Mouse (Mus musculus) kidney, postnatal 0 days (tissue): ENCODE data around the gene Zfp866. TPM values are rescaled to one million over a fixed set of nuclear protein-coding genes. Genes with fewer than 3 reads are reported as not detected.

Source experiments
- ATAC-seq: fragments of 200-750 bp; cut with Nextera tagmentation; replicated peaks from 2 replicates; pipeline ENCODE4 v1.8.0; 2017; ENCODE audit warnings: low read depth, moderate number of reproducible peaks, moderate TSS enrichment, moderate library complexity; ENCODE audit not compliant: low FRiP score
- DNase-seq: peaks from one replicate; pipeline ENCODE4 v3.0.0-alpha.2; 2016; ENCODE audit warnings: low spot score
- H3K27ac ChIP-seq: fragments of 300-500 bp; sonication (generic); 2 replicates; pipeline ENCODE4 v1.5.1; 2014; ENCODE audit warnings: mild to moderate bottlenecking
- H3K27me3 ChIP-seq: fragments of 300-500 bp; sonication (generic); 2 replicates; pipeline ENCODE4 v1.6.1; 2014; ENCODE audit warnings: low read length, mixed read lengths; ENCODE audit not compliant: insufficient read depth
- H3K36me3 ChIP-seq: fragments of 300-500 bp; sonication (generic); 2 replicates; pipeline ENCODE4 v1.6.1; 2014; ENCODE audit warnings: low read length, mixed read lengths; ENCODE audit not compliant: insufficient read depth
- H3K4me1 ChIP-seq: fragments of 300-500 bp; sonication (generic); replicated peaks from 2 replicates; pipeline ENCODE4 v1.6.1; 2014; ENCODE audit warnings: antibody characterized with exemption, low read length, mixed read lengths; ENCODE audit not compliant: insufficient read depth
- H3K4me2 ChIP-seq: fragments of 300-500 bp; sonication (generic); 2 replicates; pipeline ENCODE4 v1.6.1; 2014; ENCODE audit warnings: mild to moderate bottlenecking, low read length, moderate library complexity, mixed read lengths
- H3K4me3 ChIP-seq: fragments of 300-500 bp; sonication (generic); replicated peaks from 2 replicates; pipeline ENCODE4 v1.5.1; 2014; ENCODE audit warnings: low read depth, low read length
- H3K9ac ChIP-seq: fragments of 300-500 bp; sonication (generic); 2 replicates; pipeline ENCODE4 v1.6.1; 2014; ENCODE audit warnings: low read depth, low read length
- H3K9me3 ChIP-seq: fragments of 300-500 bp; sonication (generic); replicated peaks from 2 replicates; pipeline ENCODE4 v1.6.1; 2016; ENCODE audit warnings: low read length, inconsistent platforms, mixed read lengths
- CTCF ChIP-seq: IDR thresholded peaks from 2 replicates; pipeline ENCODE4 v1.5.1; 2016; ENCODE audit warnings: antibody characterized with exemption, low read depth, mild to moderate bottlenecking, moderate library complexity
- WGBS: fragments of 180-500 bp; shearing (Covaris S2); extraction: QIAGEN DNeasy Blood & Tissue Kit; methylation state at CpG from one replicate; pipeline ENCODE4 v1.1.7; 2014; 5-methylcytosine and 5-hydroxymethylcytosine counted together
- polyA plus RNA-seq: library from polyadenylated mRNA; unstranded; fragments of >200 nt; fragmentation: Nextera tagmentation; extraction: Ambion mirVana; gene quantifications from 2 replicates; pipeline ENCODE4 v1.2.1, GENCODE M21; 2015

The Zfp866 gene
- 14.7 and 17.4 TPM in 2 replicates for polyA plus RNA-seq

GRCm38 (mm10) chr8:69790773-69791367 is at the start of gene Zfp866, which contains the start of gene Atp13a1:
Zfp866 (minus strand) TSS chr8:69791178.
Atp13a1 (plus strand) TSS chr8:69791163.
- ATAC-seq (peak; percentile 95), DNase-seq (peak; percentile 95)
- H3K4me3 ChIP-seq, result peak within 1 kb of the TSS; percentile 100
- H3K9me3 ChIP-seq, result no peaks in the 10 kb centered on the region
- peaks cover 9% of the 10 kb centered on the region; the same call in 1 of the 2 replicates for H3K4me1 ChIP-seq
- peak within 1 kb of the TSS; percentile 70 for H3K4me2 ChIP-seq
- H3K27ac ChIP-seq, result peak within 1 kb of the TSS; percentile 88
- H3K36me3 ChIP-seq, result 0 out of 2 replicates have a peak, but pooled peaks cover 17% of the 10 kb centered on the region
- under 1% methylated on average over 38 of the region's 38 CpGs for WGBS
- H3K9ac ChIP-seq, result peak within 1 kb of the TSS; percentile 97
- TF ChIP-seq CTCF, result peak; percentile 8; the same call in 1 of the 2 replicates
- H3K27me3 ChIP-seq, result no peaks in the 10 kb centered on the region

DNA sequence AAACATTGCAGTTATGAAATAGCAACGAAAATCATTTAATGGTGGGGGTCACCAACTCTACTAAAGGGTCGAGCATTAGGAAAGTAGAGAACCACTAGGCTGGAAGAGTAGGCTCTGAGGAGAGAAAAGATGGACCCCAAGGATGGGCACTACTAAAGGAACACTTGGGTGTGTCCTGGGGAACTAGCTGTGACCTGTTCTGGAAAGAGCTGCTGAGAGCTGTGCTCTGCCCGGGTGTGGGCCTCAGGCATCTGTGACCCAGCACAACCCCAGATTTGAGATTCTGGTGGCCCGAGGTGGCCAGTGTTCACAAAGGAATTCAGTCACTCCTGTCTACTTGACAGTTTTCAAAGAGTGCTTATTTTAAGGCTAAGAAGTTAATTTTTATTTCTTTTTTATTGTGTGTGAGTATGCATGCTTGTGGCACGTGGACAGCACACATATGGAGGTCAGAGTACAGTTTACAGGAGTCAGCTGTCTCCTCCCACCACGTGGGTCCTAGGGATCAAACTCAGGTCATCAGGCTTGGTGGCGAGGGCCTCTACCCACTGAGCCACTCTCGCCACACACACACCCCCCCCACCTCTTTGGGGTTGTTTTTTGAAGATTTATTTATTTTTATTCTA is 46.2 kb upstream of the Zfp866 start:
- peak; percentile 34; the same call in 1 of the 2 replicates for ATAC-seq
- DNase-seq, result no peak
- no peaks in the 10 kb centered on the region for H3K27me3 ChIP-seq
- peaks cover 5% of the 10 kb centered on the region; the same call in 1 of the 2 replicates for H3K4me1 ChIP-seq
- WGBS, result 66% methylated on average over 8 of the region's 8 CpGs
- H3K9ac ChIP-seq, result no peak overlapping the region
- no peaks in the 10 kb centered on the region for H3K9me3 ChIP-seq
- no peak overlapping the region for H3K4me2 ChIP-seq
- TF ChIP-seq CTCF, result no peak
- H3K27ac ChIP-seq, result no peak overlapping the region
- no peaks in the 10 kb centered on the region for H3K36me3 ChIP-seq
- H3K4me3 ChIP-seq, result no peak overlapping the region

- Histone ChIP-seq H3K9ac (peak within 1 kb of the TSS; percentile 38), H3K36me3 (no peaks in the 10 kb centered on the region), H3K4me1 (peaks cover 5% of the 10 kb centered on the region; the same call in 1 of the 2 replicates), H3K27me3 (no peaks in the 10 kb centered on the region), H3K27ac (no peak within 1 kb of the TSS), H3K4me2 (peak within 1 kb of the TSS; percentile 78), H3K9me3 (no peaks in the 10 kb centered on the region), H3K4me3 (peak within 1 kb of the TSS; percentile 47)
- WGBS, result under 1% methylated on average over 35 of the region's 38 CpGs
- peak; percentile 32 for TF ChIP-seq CTCF
- DNase-seq, result peak; percentile 97
- peak; percentile 95 for ATAC-seq
Observed at GRCm38 (mm10) chr8:69832298-69832853, 41.4 kb upstream of the Zfp866 start, which contains the start of gene Pbx4. Pbx4 (plus strand) TSS chr8:69832491.

GRCm38 (mm10) chr8:69826371-69826770 is 35.4 kb upstream of the Zfp866 start:
- H3K36me3 ChIP-seq, result 0 out of 2 replicates have a peak, but pooled peaks cover 3% of the 10 kb centered on the region
- no peak for TF ChIP-seq CTCF
- no peaks in the 10 kb centered on the region for H3K27me3 ChIP-seq
- H3K4me1 ChIP-seq, result 0 out of 2 replicates have a peak, but pooled peaks cover 5% of the 10 kb centered on the region
- no peaks in the 10 kb centered on the region for H3K9me3 ChIP-seq
- H3K4me2 ChIP-seq, result no peak overlapping the region
- DNase-seq (no peak), ATAC-seq (no peak)
- H3K27ac ChIP-seq, result no peak overlapping the region
- no peak overlapping the region for H3K9ac ChIP-seq
- 93% methylated on average over 12 of the region's 12 CpGs for WGBS
- H3K4me3 ChIP-seq, result no peak overlapping the region

DNA sequence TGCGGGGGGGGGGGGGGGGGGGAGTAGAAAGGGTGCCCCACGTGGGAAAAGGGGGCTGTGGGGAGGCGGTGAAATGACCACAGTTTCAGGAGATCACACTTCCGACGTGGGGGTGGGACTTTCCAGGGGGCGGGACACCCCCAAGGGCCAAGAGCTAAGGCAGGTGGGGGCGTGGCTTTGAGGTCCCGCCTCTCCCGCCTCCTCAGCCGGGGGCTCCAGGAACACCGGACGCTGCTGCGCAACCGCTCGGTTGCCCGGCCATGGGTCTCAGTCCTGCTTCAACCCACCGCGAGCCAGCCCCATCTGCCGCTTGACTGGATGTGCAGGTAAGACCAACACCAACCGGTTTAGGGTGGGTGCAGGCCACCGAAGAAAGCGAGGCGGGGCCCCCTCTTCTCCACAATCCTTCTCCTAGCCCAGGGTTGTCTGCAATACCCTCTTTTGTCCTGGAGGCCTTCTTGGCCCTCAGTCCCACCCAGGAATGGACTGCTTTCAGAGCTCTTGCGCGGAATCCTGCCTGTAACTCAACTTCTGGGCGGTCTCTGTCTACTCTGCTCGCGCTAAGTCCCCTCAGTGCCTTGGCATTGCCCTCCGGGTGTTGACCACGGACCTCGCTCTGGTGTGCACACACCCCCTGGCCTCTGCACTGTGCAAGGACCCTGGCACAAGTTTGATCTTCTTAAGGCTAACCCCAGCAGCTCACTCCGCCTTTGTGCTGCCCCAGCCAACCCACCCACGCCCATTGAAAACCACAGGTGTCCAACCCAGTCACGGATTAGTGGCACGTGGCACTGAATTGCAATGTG is 31.6 kb upstream of the Zfp866 start, which contains the start of gene Lpar2:
TSS of gene Lpar2 (plus strand) at position 44 of the 806 bp plus-strand sequence.
- WGBS, result 2% methylated on average over 34 of the region's 35 CpGs
- TF ChIP-seq CTCF, result no peak

More for the DNA sequence above, 31.6 kb upstream of the Zfp866 start, which contains the start of gene Lpar2:
- peak within 1 kb of the TSS; percentile 62 for H3K9ac ChIP-seq
- DNase-seq (peak; percentile 81), ATAC-seq (peak; percentile 88)
- peak within 1 kb of the TSS; percentile 69 for H3K4me2 ChIP-seq
- peak within 1 kb of the TSS; percentile 70 for H3K27ac ChIP-seq
- H3K27me3 ChIP-seq, result no peaks in the 10 kb centered on the region
- no peaks in the 10 kb centered on the region for H3K9me3 ChIP-seq
- peak within 1 kb of the TSS; percentile 47 for H3K4me3 ChIP-seq
- H3K36me3 ChIP-seq, result 0 out of 2 replicates have a peak, but pooled peaks cover 3% of the 10 kb centered on the region
- H3K4me1 ChIP-seq, result 0 out of 2 replicates have a peak, but pooled peaks cover 5% of the 10 kb centered on the region
